ENCODE assay signal across 16 mouse cellular contexts in genomic region chr3:121277557-121277956, GRCm38 (mm10). TPM values are rescaled to one million over a fixed set of nuclear protein-coding genes. Genes with fewer than 3 reads are reported as not detected.
DNase-seq lines count a peak whose midpoint lies in the region; ATAC-seq lines count a peak whose summit lies in the region.
"Had no signal": no experiment of that assay in that cellular context is flagged by ENCODE, and none has a peak within 500 bp of the region (broad histone marks: within the 10 kb centered on the region; RNA-seq: fewer than 3 reads in every experiment).

No protein-coding gene starts in this region.

- H3K4me2 ChIP-seq in heart, embryonic 15.5 days: no peak overlapping the region
- H3K4me2 ChIP-seq in heart, embryonic 11.5 days: no peak overlapping the region
- H3K4me2 ChIP-seq in lung, embryonic 16.5 days (ENCODE audit: low read depth, low read length): no peak overlapping the region
- H3K4me2 ChIP-seq: forebrain, embryonic 15.5 days; limb, embryonic 12.5 days; stomach, embryonic 15.5 days had no signal

- ATAC-seq in heart, embryonic 15.5 days (replicated peaks; ENCODE audit: insufficient number of reproducible peaks, insufficient read depth, low FRiP score, low read depth): peak; percentile 72; the same call in 1 of the 2 replicates
- ATAC-seq in heart, embryonic 11.5 days (replicated peaks; ENCODE audit: insufficient number of reproducible peaks, low FRiP score, low TSS enrichment): no peak
- peak; percentile 97 for ATAC-seq in cerebellum, adult (ENCODE audit: insufficient number of reproducible peaks, low FRiP score, low TSS enrichment)
- peak; percentile 71 for ATAC-seq in lung, embryonic 16.5 days (ENCODE audit: low read depth)
- ATAC-seq: forebrain, embryonic 15.5 days had no signal

- no peaks in the 10 kb centered on the region for H3K27me3 ChIP-seq in heart, embryonic 15.5 days
- H3K27me3 ChIP-seq in heart, embryonic 11.5 days (ENCODE audit: control insufficient read depth, insufficient read depth, low read length): no peaks in the 10 kb centered on the region
- no peaks in the 10 kb centered on the region for H3K27me3 ChIP-seq in lung, embryonic 16.5 days (ENCODE audit: control insufficient read depth, insufficient read depth, low read depth, low read length)
- H3K27me3 ChIP-seq: forebrain, embryonic 15.5 days; limb, embryonic 12.5 days; stomach, embryonic 15.5 days had no signal

- no peak overlapping the region for H3K4me3 ChIP-seq in heart, embryonic 15.5 days
- H3K4me3 ChIP-seq in heart, embryonic 11.5 days (ENCODE audit: low read depth, low read length): no peak overlapping the region
- H3K4me3 ChIP-seq in lung, embryonic 16.5 days (ENCODE audit: low read length): no peak overlapping the region
- H3K4me3 ChIP-seq: forebrain, embryonic 15.5 days; limb, embryonic 12.5 days; stomach, embryonic 15.5 days had no signal

- peak; percentile 94 to 96 for DNase-seq in cerebellum, postnatal 10 days
- DNase-seq in spleen, adult 18-20 months: no peak
- no peak for DNase-seq in layer of hippocampus, postnatal 36 days
- no peak for DNase-seq in urinary bladder, adult 2 months (ENCODE audit: low spot score)
- DNase-seq: adrenal gland, postnatal 36 days; gastrocnemius, postnatal 14 days; thymus, postnatal 25 days had no signal

- no peak overlapping the region for H3K9ac ChIP-seq in heart, embryonic 15.5 days
- H3K9ac ChIP-seq in heart, embryonic 11.5 days (ENCODE audit: low read depth, low read length): no peak overlapping the region
- H3K9ac ChIP-seq in lung, embryonic 16.5 days (ENCODE audit: low read length): no peak overlapping the region
- H3K9ac ChIP-seq: forebrain, embryonic 15.5 days; limb, embryonic 12.5 days; stomach, embryonic 15.5 days had no signal

- WGBS in heart, embryonic 15.5 days: 61% methylated on average over 4 of the region's 4 CpGs
- 71% methylated on average over 4 of the region's 4 CpGs for WGBS in heart, embryonic 11.5 days (ENCODE audit: insufficient replicate concordance)
- WGBS in lung, embryonic 16.5 days: 66% methylated on average over 4 of the region's 4 CpGs

- 0 out of 2 replicates have a peak, but pooled peaks cover 7% of the 10 kb centered on the region for H3K4me1 ChIP-seq in heart, embryonic 15.5 days (replicated peaks)
- H3K4me1 ChIP-seq in heart, embryonic 11.5 days (ENCODE audit: control insufficient read depth, insufficient read depth, low read length): no peaks in the 10 kb centered on the region
- no peaks in the 10 kb centered on the region; the same call in 1 of the 2 replicates for H3K4me1 ChIP-seq in lung, embryonic 16.5 days (replicated peaks; ENCODE audit: control insufficient read depth, insufficient read depth, low read length)
- H3K4me1 ChIP-seq: forebrain, embryonic 15.5 days; limb, embryonic 12.5 days; stomach, embryonic 15.5 days had no signal

- H3K27ac ChIP-seq in heart, embryonic 15.5 days: no peak overlapping the region
- no peak overlapping the region for H3K27ac ChIP-seq in heart, embryonic 11.5 days (ENCODE audit: low read depth, low read length)
- no peak overlapping the region for H3K27ac ChIP-seq in lung, embryonic 16.5 days (ENCODE audit: low read length)
- H3K27ac ChIP-seq: forebrain, embryonic 15.5 days; kidney, postnatal 0 days; limb, embryonic 12.5 days; stomach, embryonic 15.5 days had no signal

- H3K9me3 ChIP-seq in heart, embryonic 15.5 days (replicated peaks): no peaks in the 10 kb centered on the region
- no peaks in the 10 kb centered on the region for H3K9me3 ChIP-seq in heart, embryonic 11.5 days (replicated peaks; ENCODE audit: control insufficient read depth, low read length)
- no peaks in the 10 kb centered on the region for H3K9me3 ChIP-seq in lung, embryonic 16.5 days (ENCODE audit: control insufficient read depth, low read length)
- H3K9me3 ChIP-seq: forebrain, embryonic 15.5 days; G1E; limb, embryonic 12.5 days; stomach, embryonic 15.5 days had no signal

- no peaks in the 10 kb centered on the region for H3K36me3 ChIP-seq in heart, embryonic 15.5 days
- H3K36me3 ChIP-seq in heart, embryonic 11.5 days (ENCODE audit: control insufficient read depth, insufficient read depth, low read length): no peaks in the 10 kb centered on the region
- no peaks in the 10 kb centered on the region for H3K36me3 ChIP-seq in lung, embryonic 16.5 days (ENCODE audit: control insufficient read depth, insufficient read depth, low read length)
- H3K36me3 ChIP-seq: forebrain, embryonic 15.5 days; G1E; limb, embryonic 12.5 days; stomach, embryonic 15.5 days had no signal

RNA-seq across cellular contexts. Expression of gene Tmem56, which starts 5.3 kb away (rescaled TPM):
- polyA plus RNA-seq in heart, embryonic 15.5 days (2015; fragmentation: Nextera tagmentation; extraction: Ambion mirVana): 0.49 and 0.67 TPM in 2 replicates
- 1.8 and 2.5 TPM in 2 replicates for polyA plus RNA-seq in heart, embryonic 11.5 days (2014; fragmentation: Nextera tagmentation; extraction: Ambion mirVana)
- polyA plus RNA-seq in lung, embryonic 16.5 days (2015; fragmentation: Nextera tagmentation; extraction: Ambion mirVana): 0.48 and 0.67 TPM in 2 replicates
- 10 to 100 TPM; 30.1 to 35.7 TPM for total RNA-seq in layer of hippocampus, postnatal 36 days (2021)
- 6.8 and 8.6 TPM in 2 replicates for polyA plus RNA-seq in urinary bladder, adult 2 months (2012; rRNA removed)

RNA-seq across cellular contexts. Expression of gene Alg14, which starts 14.0 kb away (rescaled TPM):
- 34.1 and 39.6 TPM in 2 replicates for polyA plus RNA-seq in heart, embryonic 15.5 days (2015; fragmentation: Nextera tagmentation; extraction: Ambion mirVana)
- 38.2 and 42.2 TPM in 2 replicates for polyA plus RNA-seq in heart, embryonic 11.5 days (2014; fragmentation: Nextera tagmentation; extraction: Ambion mirVana)
- 46.6 and 48.1 TPM in 2 replicates for polyA plus RNA-seq in lung, embryonic 16.5 days (2015; fragmentation: Nextera tagmentation; extraction: Ambion mirVana)
- 10 to 100 TPM; 12.2 to 12.7 TPM for total RNA-seq in layer of hippocampus, postnatal 36 days (2021)
- polyA plus RNA-seq in urinary bladder, adult 2 months (2012; rRNA removed): 25.0 TPM in 2 replicates

Comparison
In these comparisons a context has a peak if more than half of its experiments do, and no peak if none do; other contexts are left out.
1. DNase-seq: peak in cerebellum, postnatal 10 days (2 of 2); none in spleen, adult 18-20 months (0 of 2), layer of hippocampus, postnatal 36 days (0 of 2) and urinary bladder, adult 2 months (single experiment).